Mouse (Mus musculus) liver, embryonic 14.5 days (tissue): ENCODE measurements at regions not wholly inside any gene's neighbourhood (a gene's known extent, or its start where the extent isn't known, plus 50 kb on each side); places are given as distances from the start of the nearest gene placed in this dataset.
"Not testable (repeated sequence)": the region's sequence is repeated elsewhere in the genome, so short reads cannot be mapped to it uniquely, and the experiment has no call there.

Source experiments
- ATAC-seq: fragments of 200-750 bp; cut with Nextera tagmentation; 2 replicates; pipeline ENCODE4 v1.8.0; 2017; ENCODE audit warnings: moderate number of reproducible peaks, mild to moderate bottlenecking, moderate library complexity; ENCODE audit not compliant: insufficient read depth
- DNase-seq, 3 experiments: peaks; one replicate each; pipeline ENCODE4 v3.0.0-alpha.2; 2012 to 2013; ENCODE audit warnings: low read depth in 3 of 3, low spot score in 3 of 3
- H3K27ac ChIP-seq: fragments of 300-500 bp; sonication (generic); 2 replicates; pipeline ENCODE4 v1.5.1; 2014; ENCODE audit warnings: moderate library complexity, mild to moderate bottlenecking, control low read depth, inconsistent platforms
- H3K27me3 ChIP-seq: fragments of 300-500 bp; sonication (generic); 2 replicates; pipeline ENCODE4 v1.6.1; 2014; ENCODE audit warnings: mild to moderate bottlenecking, low read length, moderate library complexity; ENCODE audit not compliant: control insufficient read depth, insufficient read depth
- H3K36me3 ChIP-seq: fragments of 300-500 bp; sonication (generic); replicated peaks from 2 replicates; pipeline ENCODE4 v1.6.1; 2014; ENCODE audit warnings: low read depth; ENCODE audit not compliant: control insufficient read depth, insufficient read depth
- H3K4me1 ChIP-seq, 2 experiments: fragments of 200-500 bp in 1 of 2; fragments of 300-500 bp in 1 of 2; sonication (generic) in 1 of 2; replicated peaks; 2 replicates each; pipeline ENCODE4 v1.6.1; 2012 to 2014; ENCODE audit warnings: antibody characterized with exemption in 1 of 2, inconsistent platforms in 1 of 2, low read length in 1 of 2; ENCODE audit not compliant: control insufficient read depth in 2 of 2, insufficient read depth in 2 of 2
- H3K4me2 ChIP-seq: fragments of 300-500 bp; sonication (generic); 2 replicates; pipeline ENCODE4 v1.6.1; 2014; ENCODE audit warnings: low read depth, mild to moderate bottlenecking, control low read depth, moderate library complexity
- H3K4me3 ChIP-seq, 2 experiments: fragments of 200-500 bp in 1 of 2; fragments of 300-500 bp in 1 of 2; sonication (generic) in 1 of 2; 2 replicates each; pipeline ENCODE4 v1.5.1; 2012 to 2014; ENCODE audit warnings: low read depth in 2 of 2, low read length in 2 of 2, mild to moderate bottlenecking in 2 of 2, control low read depth in 1 of 2, inconsistent platforms in 1 of 2, moderate library complexity in 1 of 2; ENCODE audit not compliant: insufficient read depth in 1 of 2
- H3K9ac ChIP-seq: fragments of 300-500 bp; sonication (generic); replicated peaks from 2 replicates; pipeline ENCODE4 v1.6.1; 2014; ENCODE audit warnings: mild to moderate bottlenecking, control low read depth, moderate library complexity
- H3K9me3 ChIP-seq: fragments of 300-500 bp; sonication (generic); 2 replicates; pipeline ENCODE4 v1.6.1; 2016; ENCODE audit warnings: low read length, mixed read lengths; ENCODE audit not compliant: control insufficient read depth
- CTCF ChIP-seq: IDR thresholded peaks from 2 replicates; pipeline ENCODE4 v1.5.1; 2016; ENCODE audit warnings: antibody characterized with exemption, low read depth, control low read depth
- EP300 ChIP-seq: IDR thresholded peaks from 2 replicates; pipeline ENCODE4 v1.6.1; 2016; ENCODE audit warnings: antibody characterized with exemption, low read depth
- WGBS: fragments of 180-500 bp; shearing (Covaris S2); extraction: QIAGEN DNeasy Blood & Tissue Kit; methylation state at CpG from one replicate; pipeline ENCODE4 v1.1.7; 2014; ENCODE audit not compliant: insufficient replicate concordance; 5-methylcytosine and 5-hydroxymethylcytosine counted together

GRCm38 (mm10) chr12:33496306-33496705 lies 66.9 kb downstream of the Twistnb start:
- TF ChIP-seq EP300 (no peak), CTCF (no peak)
- Histone ChIP-seq H3K27ac (no peak overlapping the region), H3K4me1 (no peaks in the 10 kb centered on the region), H3K9me3 (no peaks in the 10 kb centered on the region), H3K9ac (no peak overlapping the region), H3K4me3 (no peak overlapping the region), H3K4me2 (no peak overlapping the region), H3K27me3 (no peaks in the 10 kb centered on the region), H3K36me3 (no peaks in the 10 kb centered on the region)
- no peak for ATAC-seq
- no peak for DNase-seq
- WGBS: 75% methylated on average over 9 of the region's 9 CpGs

- Histone ChIP-seq H3K4me3 (no peak overlapping the region), H3K4me2 (no peak overlapping the region), H3K9ac (no peak overlapping the region), H3K4me1 (no peaks in the 10 kb centered on the region), H3K27ac (no peak overlapping the region), H3K9me3 (no peaks in the 10 kb centered on the region), H3K36me3 (no peaks in the 10 kb centered on the region), H3K27me3 (no peaks in the 10 kb centered on the region)
- 52% methylated on average over 11 of the region's 11 CpGs for WGBS
- DNase-seq: no peak
- no peak for TF ChIP-seq EP300
- TF ChIP-seq CTCF: no peak
- no peak for ATAC-seq
Measured at GRCm38 (mm10) chr12:33497319-33497892, 68.0 kb downstream of the Twistnb start.

GRCm38 (mm10) chr12:33541566-33541965 lies 112.1 kb downstream of the Twistnb start:
- no peaks in the 10 kb centered on the region for H3K27me3 ChIP-seq
- DNase-seq (no peak), ATAC-seq (no peak)
- WGBS: 92% methylated on average over 7 of the region's 7 CpGs
- H3K27ac ChIP-seq: no peak overlapping the region
- no peaks in the 10 kb centered on the region for H3K9me3 ChIP-seq
- no peak overlapping the region for H3K4me2 ChIP-seq
- TF ChIP-seq EP300 (no peak), CTCF (no peak)
- no peaks in the 10 kb centered on the region for H3K4me1 ChIP-seq
- no peak overlapping the region for H3K4me3 ChIP-seq
- no peaks in the 10 kb centered on the region for H3K36me3 ChIP-seq
- H3K9ac ChIP-seq: no peak overlapping the region

GRCm38 (mm10) chr12:33551660-33552059 lies 122.2 kb downstream of the Twistnb start:
- not testable (repeated sequence) for H3K9ac ChIP-seq, H3K4me2 ChIP-seq, H3K9me3 ChIP-seq, DNase-seq, H3K27ac ChIP-seq, H3K4me1 ChIP-seq, H3K36me3 ChIP-seq, H3K27me3 ChIP-seq, ATAC-seq, H3K4me3 ChIP-seq
- WGBS: 41% methylated on average over 7 of the region's 7 CpGs

GRCm38 (mm10) chr12:33552231-33552630 lies 122.8 kb downstream of the Twistnb start:
- WGBS: 60% methylated on average over 3 of the region's 3 CpGs
- Histone ChIP-seq H3K9ac (no peak overlapping the region), H3K4me3 (no peak overlapping the region), H3K27me3 (no peaks in the 10 kb centered on the region), H3K4me1 (no peaks in the 10 kb centered on the region), H3K27ac (no peak overlapping the region), H3K9me3 (no peaks in the 10 kb centered on the region), H3K36me3 (no peaks in the 10 kb centered on the region), H3K4me2 (no peak overlapping the region)
- TF ChIP-seq EP300 (no peak), CTCF (no peak)
- no peak for DNase-seq
- ATAC-seq: no peak
